Mouse (Mus musculus) heart, postnatal 4 days (tissue): ENCODE measurements around the gene 0610030E20Rik. TPM values are rescaled to one million over a fixed set of nuclear protein-coding genes. Genes with fewer than 3 reads are reported as not detected.

ENCODE experiments used
- DNase-seq: peaks from one replicate; pipeline ENCODE4 v3.0.0; 2021
- total RNA-seq, 2 experiments: library from RNA; stranded (reverse); gene quantifications; 2 replicates each; pipeline ENCODE4 v1.2.3; 2021

Gene 0610030E20Rik
- total RNA-seq, result 10 to 100 TPM; 12.7 to 13.0 TPM

DNA sequence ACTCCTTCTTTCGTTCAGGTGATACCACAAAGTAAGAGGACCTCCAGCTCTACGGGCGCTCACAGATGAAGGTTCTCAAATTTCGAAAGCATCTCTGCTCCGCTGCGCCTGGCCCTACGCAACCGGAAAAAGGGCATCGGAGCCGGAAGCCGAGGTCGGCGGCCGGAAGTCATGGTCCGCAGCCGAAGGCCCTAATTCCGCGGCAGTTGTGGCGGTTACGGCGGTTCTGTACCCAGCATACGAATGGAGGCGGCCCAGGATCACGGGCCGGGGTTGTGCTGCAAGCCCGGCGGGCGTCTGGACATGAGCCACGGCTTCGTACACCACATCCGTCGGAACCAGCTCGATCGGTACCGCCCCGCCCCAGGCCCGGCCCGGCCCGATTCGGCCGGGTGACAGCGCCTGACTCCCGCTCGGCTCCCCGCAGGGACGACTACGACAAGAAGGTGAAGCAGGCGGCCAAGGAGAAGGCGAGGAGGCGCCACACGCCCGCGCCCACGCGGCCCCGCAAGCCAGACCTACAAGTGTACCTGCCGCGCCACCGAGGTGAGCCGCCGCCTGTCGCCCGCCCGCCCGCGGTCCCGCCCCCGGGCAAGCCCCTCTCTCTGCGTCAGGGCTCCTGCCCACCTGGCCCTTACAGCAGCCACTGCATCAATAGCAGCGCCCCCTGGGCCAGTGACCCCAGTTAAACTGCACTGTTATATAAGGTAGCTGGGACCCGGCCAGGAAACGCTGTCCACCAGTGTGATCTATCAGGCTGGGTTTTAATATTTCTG, at the start of gene 0610030E20Rik:
Gene 0610030E20Rik, plus strand, starts transcription at position 152 of the 776 bp plus-strand sequence.
- peak; percentile 78 for DNase-seq

- DNase-seq, result no peak
These were observed 49.3 kb upstream of the 0610030E20Rik start for GRCm38 (mm10) chr6:72297825-72298224.

- no peak for DNase-seq
These were observed 44.7 kb upstream of the 0610030E20Rik start for GRCm38 (mm10) chr6:72302349-72302925.

DNA sequence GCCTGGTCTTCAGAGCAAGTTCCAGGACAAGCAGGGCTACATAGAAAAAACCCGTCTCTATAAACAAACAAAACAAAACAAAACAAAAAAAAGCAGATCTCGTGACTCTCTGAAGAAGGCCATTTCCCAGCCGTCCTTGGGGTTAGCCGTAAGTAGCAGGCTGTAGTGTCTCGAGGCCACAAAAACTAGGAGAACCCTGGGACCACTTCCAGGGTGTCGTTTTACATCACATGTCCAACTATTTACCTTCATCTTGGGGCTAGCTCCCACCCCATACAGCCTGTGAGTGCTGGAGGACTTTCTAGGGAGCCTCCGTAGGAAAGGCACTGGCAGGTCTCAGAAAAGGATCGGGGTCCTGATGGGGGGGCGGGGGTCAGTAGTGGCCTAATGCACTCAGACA, 43.6 kb upstream of the 0610030E20Rik start:
- no peak for DNase-seq

- no peak for DNase-seq
These were observed 34.9 kb upstream of the 0610030E20Rik start for GRCm38 (mm10) chr6:72312198-72312597.

- DNase-seq, result peak; percentile 54
These were observed 33.8 kb upstream of the 0610030E20Rik start for GRCm38 (mm10) chr6:72313124-72313867.

DNA sequence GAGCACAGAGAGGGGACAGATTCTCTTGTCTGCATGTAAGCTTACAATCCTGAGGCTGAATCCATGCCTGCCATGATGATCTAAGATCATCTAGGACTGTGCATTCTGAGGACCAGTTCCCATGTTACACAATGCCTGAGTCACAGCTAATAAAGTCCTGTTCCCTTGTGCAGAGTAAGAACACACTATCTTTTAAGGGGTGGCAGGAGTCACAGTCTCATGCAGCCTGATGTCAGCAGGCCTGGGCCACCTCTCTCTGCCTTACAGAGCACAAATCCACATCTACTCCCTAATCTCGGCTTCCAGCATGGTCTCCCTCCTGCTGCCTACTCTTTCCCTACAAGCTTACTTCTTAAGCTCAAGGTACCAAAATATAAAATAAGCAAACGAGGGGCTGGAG, 31.7 kb upstream of the 0610030E20Rik start:
- DNase-seq, result no peak

- DNase-seq, result no peak
These were observed 31.1 kb upstream of the 0610030E20Rik start for GRCm38 (mm10) chr6:72316044-72316443.

DNA sequence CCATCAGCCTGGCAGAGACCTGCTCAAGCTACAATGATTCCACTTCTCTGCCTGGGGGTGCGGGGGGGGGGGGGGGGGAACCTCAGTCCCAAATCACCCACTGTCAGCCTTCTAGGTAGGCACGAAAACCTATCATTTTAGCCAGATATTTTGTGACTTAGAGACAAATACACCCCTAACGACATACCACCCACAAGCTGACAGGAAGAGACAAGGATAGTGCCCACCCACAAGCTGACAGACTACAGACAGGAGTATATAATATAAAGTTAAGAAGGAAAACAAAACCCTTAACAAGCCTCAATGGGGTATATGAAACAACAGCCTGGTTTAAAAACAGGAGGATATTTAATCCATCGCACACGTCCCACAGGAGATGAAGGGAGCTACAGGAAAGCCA, 28.7 kb upstream of the 0610030E20Rik start:
- no peak for DNase-seq

DNA sequence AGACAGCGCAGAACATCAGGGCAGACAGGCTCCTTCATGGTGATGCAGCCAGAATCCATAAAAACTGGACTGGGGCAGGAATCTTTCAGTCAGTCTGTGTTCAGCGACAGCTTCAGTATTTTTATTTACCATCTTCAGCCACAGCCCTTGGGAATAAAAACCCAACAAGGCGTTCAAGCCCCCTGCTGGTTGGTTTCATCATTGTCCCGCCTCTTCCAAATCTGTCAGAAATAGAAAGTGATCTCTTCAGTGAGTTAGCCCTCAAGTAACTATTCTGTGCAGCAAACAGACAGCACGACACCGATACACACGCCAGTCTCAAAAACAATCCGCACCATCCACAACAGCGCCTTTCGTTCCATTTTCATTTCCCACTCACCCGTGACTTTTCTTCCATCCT, 28.1 kb upstream of the 0610030E20Rik start:
- DNase-seq, result peak; percentile 81

GRCm38 (mm10) chr6:72322936-72323335, 24.2 kb upstream of the 0610030E20Rik start:
- no peak for DNase-seq

- DNase-seq, result no peak
These were observed 23.2 kb upstream of the 0610030E20Rik start for GRCm38 (mm10) chr6:72323786-72324508.

- peak; percentile 30 for DNase-seq
These were observed 20.8 kb upstream of the 0610030E20Rik start for GRCm38 (mm10) chr6:72326274-72326673.

- DNase-seq, result no peak
These were observed 18.1 kb upstream of the 0610030E20Rik start for GRCm38 (mm10) chr6:72329019-72329418.

DNA sequence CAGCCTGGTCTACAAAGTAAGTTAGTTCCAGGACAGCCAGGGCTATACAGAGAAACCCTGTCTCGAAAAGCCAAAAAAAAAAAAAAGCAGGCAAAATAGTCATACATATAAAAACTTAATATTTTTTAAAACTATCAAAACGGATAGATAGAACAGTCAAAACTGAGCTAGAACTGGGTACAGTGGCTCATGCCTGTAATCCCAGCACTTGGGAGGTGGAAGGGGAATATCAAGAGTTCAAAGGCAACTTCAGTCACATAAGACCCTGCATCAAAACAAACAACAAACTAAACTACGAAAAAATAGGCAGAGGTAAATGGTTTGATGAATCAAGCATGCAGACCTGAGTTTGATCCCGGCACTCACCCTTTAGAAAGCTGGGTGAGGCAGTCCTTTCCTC, 17.0 kb upstream of the 0610030E20Rik start:
- no peak for DNase-seq

- no peak for DNase-seq
These were observed 14.0 kb upstream of the 0610030E20Rik start for GRCm38 (mm10) chr6:72333111-72333510.

GRCm38 (mm10) chr6:72340481-72340880, 6.6 kb upstream of the 0610030E20Rik start:
- no peak for DNase-seq

- DNase-seq, result no peak
These were observed 2.6 kb upstream of the 0610030E20Rik start for GRCm38 (mm10) chr6:72344396-72345073.

DNA sequence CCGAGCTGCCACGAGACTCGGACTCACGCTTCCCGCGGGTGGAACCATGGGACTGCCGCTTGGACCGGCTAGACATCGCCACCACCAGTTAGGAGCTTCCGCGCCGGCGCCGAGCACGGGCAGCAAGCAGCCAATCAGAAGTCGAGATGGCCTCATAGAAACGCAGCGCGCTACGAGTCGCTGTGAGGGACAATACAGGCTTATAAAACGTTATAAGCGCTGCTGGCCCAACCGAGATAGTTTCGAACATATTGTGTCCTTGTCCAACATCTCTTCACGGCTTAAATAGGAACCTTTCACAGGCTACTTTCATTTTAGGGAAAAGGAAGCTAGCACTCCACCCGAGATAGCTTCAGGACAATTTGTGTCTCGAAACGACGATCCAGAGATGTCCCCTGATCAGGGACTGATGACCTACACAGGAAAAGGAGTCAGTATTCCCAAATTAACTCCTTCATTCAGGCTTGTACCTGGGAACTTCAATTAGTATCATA, 2.0 kb upstream of the 0610030E20Rik start, which contains the start of gene Usp39:
Gene Usp39, minus strand, starts transcription at position 111 of the 494 bp plus-strand sequence.
- peak; percentile 93 for DNase-seq

- DNase-seq, result no peak
These were observed 1.5 kb upstream of the 0610030E20Rik start for GRCm38 (mm10) chr6:72345633-72346032.

DNA sequence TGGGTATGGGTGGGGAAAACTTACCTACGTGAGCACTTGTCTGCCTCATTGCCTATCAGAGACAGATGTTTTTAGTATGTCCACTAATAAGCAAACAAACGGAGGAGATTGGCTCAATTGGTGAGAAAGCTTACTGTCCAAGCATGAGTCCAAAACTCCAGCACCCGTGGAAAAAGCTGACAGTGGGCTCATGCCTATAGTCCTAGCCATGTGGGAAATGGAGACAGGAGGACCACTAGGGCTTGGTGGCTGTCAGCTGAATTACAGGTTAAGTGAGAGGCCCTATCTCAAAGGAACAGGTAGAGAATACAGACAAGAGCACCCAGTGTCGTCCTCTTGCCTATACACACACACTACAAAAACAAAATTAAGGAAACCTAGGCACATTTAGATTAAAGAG, 856 bp upstream of the 0610030E20Rik start:
- no peak for DNase-seq

GRCm38 (mm10) chr6:72348411-72348810, 1.3 kb downstream of the 0610030E20Rik start:
- DNase-seq, result no peak
